Mouse (Mus musculus) heart, adult 2 months (tissue): ENCODE data around the gene Pparg.

Experiments
- EP300 ChIP-seq: fragments of 200-500 bp; IDR thresholded peaks from 2 replicates; pipeline ENCODE4 v1.6.1; 2011; ENCODE audit warnings: low read depth, low read length, control low read depth; ENCODE audit not compliant: insufficient read depth
- POLR2A ChIP-seq: fragments of 200-500 bp; IDR thresholded peaks from 2 replicates; pipeline ENCODE4 v1.6.1; 2011; ENCODE audit warnings: mild to moderate bottlenecking, low read depth, low read length, control low read depth; ENCODE audit not compliant: insufficient read depth

DNA sequence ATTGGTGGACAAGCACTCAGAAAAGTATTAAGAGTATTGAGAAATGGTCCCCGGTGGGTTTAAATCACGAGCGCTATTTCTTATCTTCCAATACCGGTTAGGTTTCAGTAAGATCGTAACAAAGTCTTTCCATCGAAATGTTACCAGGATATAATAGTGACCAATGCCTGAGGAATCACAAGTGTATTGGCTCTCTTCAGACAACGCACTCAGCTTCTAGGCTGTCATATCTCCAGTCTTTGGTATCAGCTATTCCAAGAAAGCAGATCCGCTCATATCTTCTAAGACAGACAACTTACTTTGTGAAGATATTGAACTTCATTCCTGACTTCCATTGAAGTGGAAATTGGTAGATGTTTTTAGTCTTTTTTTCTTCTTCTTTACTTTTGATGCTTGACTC, 15.7 kb upstream of the Pparg start:
- no peak for TF ChIP-seq EP300
- no peak for TF ChIP-seq POLR2A
